Mouse (Mus musculus): ENCODE results near the gene Phf6. TPM values are rescaled to one million over a fixed set of nuclear protein-coding genes. Genes with fewer than 3 reads are reported as not detected.

Phf6 gene
- 43.6 and 56.7 TPM in 2 replicates for polyA plus RNA-seq (2012; rRNA removed)

GRCm38 (mm10) chrX:52911587-52912371 lies at the start of gene Phf6:
Gene Phf6 (plus strand): TSS chrX:52912266.

GRCm38 (mm10) chrX:52987905-52988783 lies 76.1 kb downstream of the Phf6 start, which contains the start of gene Hprt:
Gene Hprt (plus strand): TSS chrX:52988137.

Other genes starting within 250 kb of the Phf6 start
- 2.6 and 2.9 TPM in 2 replicates for gene Ccdc160, start 121.1 kb upstream of the Phf6 start, polyA plus RNA-seq (2012; rRNA removed)
- 48.5 and 49.7 TPM in 2 replicates for gene Hprt, start 75.9 kb downstream of the Phf6 start, polyA plus RNA-seq (2012; rRNA removed)